Mouse (Mus musculus) bone marrow macrophage, adult 2 months (primary cell): ENCODE results near the gene Snrnp70.

Experiments
- CTCF ChIP-seq: IDR thresholded peaks from 2 replicates; pipeline ENCODE4 v1.5.1; 2012; ENCODE audit warnings: low read depth, mild to moderate bottlenecking, low read length, moderate library complexity
- POLR2A ChIP-seq: IDR thresholded peaks from 2 replicates; pipeline ENCODE4 v1.6.1; 2012; ENCODE audit warnings: mild to moderate bottlenecking, low read depth, low read length, borderline replicate concordance

DNA sequence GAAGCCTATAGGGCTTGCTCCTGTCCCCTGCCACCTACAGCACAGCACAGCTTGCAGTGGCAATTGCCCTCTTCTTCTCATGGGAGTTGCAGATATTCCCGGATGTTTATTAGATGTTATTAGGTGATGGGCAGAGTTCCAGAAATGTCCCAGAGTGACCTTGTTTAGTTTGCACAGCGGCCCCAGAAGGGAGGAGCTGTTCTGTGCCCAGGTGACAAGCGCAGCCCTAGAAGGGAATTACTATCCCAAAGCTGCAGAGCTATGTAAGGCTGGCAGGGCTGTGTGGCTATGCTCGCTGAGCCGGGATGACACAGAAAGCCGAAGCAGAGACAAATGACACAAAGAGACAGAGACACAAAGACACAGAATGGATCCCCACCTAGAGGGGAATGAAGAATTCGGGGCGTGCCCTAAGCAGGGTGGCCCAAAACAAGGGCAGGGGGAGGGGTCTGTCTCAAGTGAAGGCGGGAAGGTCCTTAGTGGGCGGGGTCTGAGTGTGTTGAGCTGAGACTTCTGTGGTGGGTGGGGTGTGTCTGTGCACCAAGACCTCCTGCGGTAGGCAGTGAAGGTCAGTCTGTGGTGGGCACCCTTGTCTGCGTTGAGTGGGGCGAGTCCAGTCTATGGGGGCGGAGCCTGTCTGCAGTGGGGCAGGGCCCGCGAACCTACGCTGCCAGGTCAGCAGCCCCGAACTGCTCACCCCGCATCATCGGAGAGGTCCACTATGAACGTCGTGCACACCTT lies 62.7 kb downstream of the Snrnp70 start:
- TF ChIP-seq CTCF: no peak
- no peak for TF ChIP-seq POLR2A
